Mouse (Mus musculus) kidney, adult 2 months (tissue): Measurements from ENCODE around the gene Ism1. TPM values are rescaled to one million over a fixed set of nuclear protein-coding genes. Genes with fewer than 3 reads are reported as not detected.

ENCODE experiments used
- DNase-seq: peaks from one replicate; pipeline ENCODE4 v3.0.0; 2021
- H3K27ac ChIP-seq: fragments of 200-500 bp; 2 replicates; pipeline ENCODE4 v1.5.1; 2012; ENCODE audit warnings: low read depth, low read length, control low read depth, inconsistent platforms; ENCODE audit not compliant: insufficient read depth
- H3K27me3 ChIP-seq: fragments of 200-500 bp; replicated peaks from 2 replicates; pipeline ENCODE4 v1.6.1; 2012; ENCODE audit warnings: mild to moderate bottlenecking, moderate library complexity, low read length, inconsistent platforms; ENCODE audit not compliant: control insufficient read depth, insufficient read depth
- H3K36me3 ChIP-seq: fragments of 200-500 bp; 2 replicates; pipeline ENCODE4 v1.6.1; 2012; ENCODE audit warnings: mild to moderate bottlenecking, moderate library complexity, low read length, inconsistent platforms; ENCODE audit not compliant: control insufficient read depth, insufficient read depth
- H3K4me1 ChIP-seq: fragments of 200-500 bp; 2 replicates; pipeline ENCODE4 v1.6.1; 2011; ENCODE audit warnings: low read length; ENCODE audit not compliant: control insufficient read depth, insufficient read depth
- H3K4me3 ChIP-seq: fragments of 200-500 bp; 2 replicates; pipeline ENCODE4 v1.5.1; 2011; ENCODE audit warnings: mild to moderate bottlenecking, low read depth, low read length, control low read depth; ENCODE audit not compliant: insufficient read depth
- CTCF ChIP-seq: fragments of 200-500 bp; conservative IDR thresholded peaks from 2 replicates; pipeline ENCODE4 v1.5.1; 2011; ENCODE audit warnings: low read depth, mild to moderate bottlenecking, control low read depth, low read length, moderate library complexity, mixed read lengths; ENCODE audit not compliant: insufficient read depth, insufficient read length
- POLR2A ChIP-seq: fragments of 200-500 bp; IDR thresholded peaks from one replicate; pipeline ENCODE4 v1.6.1; 2011; ENCODE audit warnings: low read depth, low read length, control low read depth
- WGBS: fragments of 180-500 bp; shearing (Covaris S2); methylation state at CpG from one replicate; pipeline ENCODE4 v1.1.7; 2018; 5-methylcytosine and 5-hydroxymethylcytosine counted together
- polyA plus RNA-seq: library from polyadenylated mRNA; depleted of rRNA; stranded (reverse); fragments of >200 nt; gene quantifications from 2 replicates; pipeline ENCODE4 v1.2.3, GENCODE M21; 2012

Gene Ism1
- polyA plus RNA-seq, 1 experiment: 0.67 TPM

GRCm38 (mm10) chr2:139728060-139728459, 50.1 kb downstream of the Ism1 start:
- H3K27me3 ChIP-seq: no peaks in the 10 kb centered on the region
- H3K4me1 ChIP-seq: no peaks in the 10 kb centered on the region
- H3K27ac ChIP-seq: no peak overlapping the region
- H3K36me3 ChIP-seq: no peaks in the 10 kb centered on the region
- no peak for DNase-seq
- TF ChIP-seq POLR2A (no peak), CTCF (no peak)
- no peak overlapping the region for H3K4me3 ChIP-seq
- WGBS: 80% methylated on average over 2 of the region's 2 CpGs

GRCm38 (mm10) chr2:139729377-139729776, 51.4 kb downstream of the Ism1 start:
- no peak for TF ChIP-seq POLR2A
- no peak for TF ChIP-seq CTCF
- Histone ChIP-seq H3K36me3 (no peaks in the 10 kb centered on the region), H3K4me3 (no peak overlapping the region), H3K4me1 (no peaks in the 10 kb centered on the region), H3K27ac (no peak overlapping the region), H3K27me3 (no peaks in the 10 kb centered on the region)
- 36% methylated on average over 5 of the region's 5 CpGs for WGBS
- DNase-seq: no peak

GRCm38 (mm10) chr2:139742381-139742780, 64.4 kb downstream of the Ism1 start:
- Histone ChIP-seq H3K36me3 (no peaks in the 10 kb centered on the region), H3K4me3 (no peak overlapping the region), H3K4me1 (no peaks in the 10 kb centered on the region), H3K27me3 (no peaks in the 10 kb centered on the region), H3K27ac (no peak overlapping the region)
- TF ChIP-seq CTCF (no peak), POLR2A (no peak)
- DNase-seq: no peak
- WGBS: 83% methylated on average over 1 of the region's 1 CpGs

- Histone ChIP-seq H3K27me3 (no peaks in the 10 kb centered on the region), H3K4me3 (no peak overlapping the region), H3K4me1 (no peaks in the 10 kb centered on the region), H3K36me3 (no peaks in the 10 kb centered on the region), H3K27ac (no peak overlapping the region)
- no peak for DNase-seq
- TF ChIP-seq CTCF (no peak), POLR2A (no peak)
- 83% methylated on average over 8 of the region's 8 CpGs for WGBS
These were observed 79.0 kb downstream of the Ism1 start for GRCm38 (mm10) chr2:139757021-139757420.

GRCm38 (mm10) chr2:139757456-139757855, 79.5 kb downstream of the Ism1 start:
- Histone ChIP-seq H3K36me3 (no peaks in the 10 kb centered on the region), H3K27ac (no peak overlapping the region), H3K4me1 (no peaks in the 10 kb centered on the region), H3K4me3 (no peak overlapping the region), H3K27me3 (no peaks in the 10 kb centered on the region)
- TF ChIP-seq CTCF (no peak), POLR2A (no peak)
- DNase-seq: no peak
- 97% methylated on average over 1 of the region's 1 CpGs for WGBS

- H3K27me3 ChIP-seq: no peaks in the 10 kb centered on the region
- no peaks in the 10 kb centered on the region for H3K36me3 ChIP-seq
- no peak overlapping the region for H3K27ac ChIP-seq
- H3K4me3 ChIP-seq: no peak overlapping the region
- no peaks in the 10 kb centered on the region for H3K4me1 ChIP-seq
- 70% methylated on average over 5 of the region's 5 CpGs for WGBS
- DNase-seq: no peak
- TF ChIP-seq CTCF (no peak), POLR2A (no peak)
These were observed 86.4 kb downstream of the Ism1 start for GRCm38 (mm10) chr2:139764355-139764754.

- DNase-seq: no peak
- TF ChIP-seq CTCF (no peak), POLR2A (no peak)
- no peaks in the 10 kb centered on the region for H3K27me3 ChIP-seq
- H3K36me3 ChIP-seq: no peaks in the 10 kb centered on the region
- H3K4me1 ChIP-seq: no peaks in the 10 kb centered on the region; the same call in 1 of the 2 replicates
- H3K27ac ChIP-seq: no peak overlapping the region
- H3K4me3 ChIP-seq: no peak overlapping the region
- 78% methylated on average over 8 of the region's 8 CpGs for WGBS
These were observed 97.1 kb downstream of the Ism1 start for GRCm38 (mm10) chr2:139774949-139775570.
